Mouse (Mus musculus): ENCODE data around the gene Osbpl6. TPM values are rescaled to one million over a fixed set of nuclear protein-coding genes. Genes with fewer than 3 reads are reported as not detected.

Gene Osbpl6
- polyA plus RNA-seq, 1 experiment from 2014 or later: 6.8 TPM

DNA sequence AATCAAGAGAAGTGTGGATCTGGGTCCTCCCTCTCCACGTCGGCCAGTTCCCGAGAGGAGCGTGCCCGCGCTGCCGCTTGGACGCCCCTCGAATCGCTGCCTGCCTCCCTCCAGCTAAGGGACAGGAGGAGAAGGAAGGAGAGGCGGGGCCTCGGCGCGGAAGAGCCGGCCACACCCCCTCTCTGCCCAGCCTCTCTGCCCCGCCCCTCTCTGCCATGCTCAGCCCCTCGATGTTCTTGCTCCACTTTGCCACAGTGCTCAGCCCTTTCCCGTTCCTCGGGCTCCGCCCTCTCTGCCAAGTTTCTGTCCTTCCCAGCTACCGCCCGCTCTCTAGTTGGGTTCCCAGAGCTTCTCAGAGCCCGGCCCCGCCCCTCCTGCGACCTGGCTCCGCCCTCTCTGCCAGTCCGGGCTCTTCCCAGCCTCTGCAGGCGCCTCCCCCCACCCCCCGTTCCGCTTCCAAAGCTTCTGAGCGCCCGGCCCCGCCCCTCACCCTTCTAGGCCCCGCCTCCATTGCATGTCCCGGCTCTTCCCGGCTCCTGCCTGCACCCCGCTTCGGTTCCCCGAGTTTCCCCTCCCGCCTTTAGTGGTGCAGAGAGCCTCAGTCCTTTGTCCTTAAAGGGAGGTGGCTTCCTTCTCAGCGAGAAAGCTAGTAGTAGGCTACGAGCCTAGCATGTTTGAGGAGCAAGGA is 241.7 kb downstream of the Osbpl6 start, which contains the start of the genes Prkra and Pjvk:
Gene Prkra, minus strand, starts transcription at position 133 of the 688 bp plus-strand sequence.
Gene Pjvk, plus strand, starts transcription at position 594 of the 688 bp plus-strand sequence.
- peak within 1 kb of the TSS; percentile 87 for H3K4me3 ChIP-seq
- peak within 1 kb of the TSS; percentile 89 for H3K9ac ChIP-seq
- WGBS: under 1% methylated on average over 42 of the region's 42 CpGs
- ATAC-seq (ENCODE audit: insufficient number of reproducible peaks, low FRiP score): peak; percentile 98
- H3K36me3 ChIP-seq: 0 out of 2 replicates have a peak, but pooled peaks cover 10% of the 10 kb centered on the region
- no peaks in the 10 kb centered on the region for H3K27me3 ChIP-seq (replicated peaks)
- peaks cover 23% of the 10 kb centered on the region for H3K4me1 ChIP-seq (replicated peaks)
- H3K9me3 ChIP-seq (replicated peaks): no peaks in the 10 kb centered on the region
- peak within 1 kb of the TSS; percentile 92 for H3K27ac ChIP-seq (ENCODE audit: poor library complexity, severe bottlenecking)
- peak within 1 kb of the TSS; percentile 95 for H3K4me2 ChIP-seq

DNA sequence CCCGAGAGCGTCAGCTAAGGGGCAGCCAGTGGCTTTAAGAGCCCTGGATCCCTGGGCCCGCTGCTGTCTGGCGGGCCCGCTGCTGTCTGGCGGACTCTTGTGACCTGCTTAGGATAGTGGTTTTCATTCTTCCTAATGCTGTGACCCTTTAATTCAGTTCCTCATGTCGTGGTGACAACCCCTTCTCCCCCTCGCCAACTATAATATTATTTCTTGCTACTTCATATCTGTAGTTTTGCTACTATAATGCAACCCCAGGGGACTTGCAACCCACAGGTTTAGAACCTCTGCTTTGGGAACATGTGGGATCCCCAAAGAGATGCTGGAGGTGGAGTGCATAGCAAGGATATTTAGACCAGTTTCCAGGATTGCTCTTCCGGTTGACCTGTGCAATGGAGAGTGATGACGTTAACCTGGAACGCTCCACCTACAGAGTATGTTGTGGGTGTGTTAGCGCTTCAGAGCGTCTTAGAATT is 242.4 kb downstream of the Osbpl6 start:
- H3K4me3 ChIP-seq: peak overlapping the region; percentile 87
- no peaks in the 10 kb centered on the region for H3K9me3 ChIP-seq (replicated peaks)
- H3K4me1 ChIP-seq (replicated peaks): peaks cover 21% of the 10 kb centered on the region
- H3K4me2 ChIP-seq: peak overlapping the region; percentile 95
- H3K27ac ChIP-seq (ENCODE audit: poor library complexity, severe bottlenecking): peak overlapping the region; percentile 92
- ATAC-seq (ENCODE audit: insufficient number of reproducible peaks, low FRiP score): no peak
- peak overlapping the region; percentile 69 for H3K9ac ChIP-seq
- H3K36me3 ChIP-seq: 0 out of 2 replicates have a peak, but pooled peaks cover 10% of the 10 kb centered on the region
- 29% methylated on average over 13 of the region's 13 CpGs for WGBS
- no peaks in the 10 kb centered on the region for H3K27me3 ChIP-seq (replicated peaks)

Small RNA genes within 50 kb of the gene (microRNA-seq; reads per million reads assigned to microRNA genes)
- gene Gm23164: not detected

Other genes starting within 250 kb of the Osbpl6 start
- gene Pde11a, start 67.7 kb upstream of the Osbpl6 start, polyA plus RNA-seq (2016; fragmentation: Nextera tagmentation; extraction: Ambion mirVana): 0.06 TPM in 2 replicates
- not detected in 2 replicates for gene Cyct, start 46.1 kb upstream of the Osbpl6 start, polyA plus RNA-seq (2016; fragmentation: Nextera tagmentation; extraction: Ambion mirVana)
- 14.2 and 14.9 TPM in 2 replicates for gene Rbm45, start 36.5 kb upstream of the Osbpl6 start, polyA plus RNA-seq (2016; fragmentation: Nextera tagmentation; extraction: Ambion mirVana)
- gene Prkra, start 241.5 kb downstream of the Osbpl6 start, polyA plus RNA-seq (2016; fragmentation: Nextera tagmentation; extraction: Ambion mirVana): 33.1 and 35.5 TPM in 2 replicates
- gene Pjvk, start 242.0 kb downstream of the Osbpl6 start, polyA plus RNA-seq (2016; fragmentation: Nextera tagmentation; extraction: Ambion mirVana): 0.21 TPM in 1 of 2 replicates, not detected in the other

All from heart, embryonic 12.5 days (tissue).